Mouse (Mus musculus) skeletal muscle tissue, postnatal 0 days (tissue): Measurements from ENCODE around the gene Mctp2. TPM values are rescaled to one million over a fixed set of nuclear protein-coding genes. Genes with fewer than 3 reads are reported as not detected.

ENCODE experiments used
- polyA plus RNA-seq: library from polyadenylated mRNA; unstranded; fragments of >200 nt; fragmentation: Nextera tagmentation; extraction: Ambion mirVana; gene quantifications from 2 replicates; pipeline ENCODE4 v1.2.1, GENCODE M21; 2015

Mctp2 gene
- polyA plus RNA-seq, result 0.05 and 0.09 TPM in 2 replicates

DNA sequence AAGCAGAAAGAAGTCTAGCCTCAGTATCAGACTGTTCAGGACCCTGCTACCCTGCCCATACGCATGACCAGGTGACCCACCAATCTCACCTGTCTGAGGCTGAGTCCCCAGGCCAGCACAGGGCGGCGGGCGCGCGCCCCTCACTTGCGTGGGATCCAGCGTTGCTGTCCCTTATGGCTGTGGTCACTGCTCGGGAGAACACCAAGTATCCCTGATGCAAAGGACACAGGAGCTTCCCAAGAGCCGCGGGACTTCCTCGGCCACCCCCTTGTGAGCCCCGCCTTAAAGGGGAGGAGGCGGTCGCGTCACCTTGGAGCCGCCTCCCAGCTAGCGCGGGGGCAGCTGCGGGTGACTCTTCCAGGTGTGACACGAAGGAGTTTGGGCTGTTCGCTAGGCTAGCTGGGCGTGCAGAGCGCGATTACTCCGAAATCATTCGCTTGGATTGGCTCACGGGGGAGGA, at the start of gene Mctp2:
Gene Mctp2, minus strand, starts transcription at position 227 of the 460 bp plus-strand sequence.

